Mouse (Mus musculus): ENCODE measurements around the gene S100a10.
"Not testable (repeated sequence)": the region's sequence is repeated elsewhere in the genome, so short reads cannot be mapped to it uniquely, and the experiment has no call there.

The S100a10 gene

DNA sequence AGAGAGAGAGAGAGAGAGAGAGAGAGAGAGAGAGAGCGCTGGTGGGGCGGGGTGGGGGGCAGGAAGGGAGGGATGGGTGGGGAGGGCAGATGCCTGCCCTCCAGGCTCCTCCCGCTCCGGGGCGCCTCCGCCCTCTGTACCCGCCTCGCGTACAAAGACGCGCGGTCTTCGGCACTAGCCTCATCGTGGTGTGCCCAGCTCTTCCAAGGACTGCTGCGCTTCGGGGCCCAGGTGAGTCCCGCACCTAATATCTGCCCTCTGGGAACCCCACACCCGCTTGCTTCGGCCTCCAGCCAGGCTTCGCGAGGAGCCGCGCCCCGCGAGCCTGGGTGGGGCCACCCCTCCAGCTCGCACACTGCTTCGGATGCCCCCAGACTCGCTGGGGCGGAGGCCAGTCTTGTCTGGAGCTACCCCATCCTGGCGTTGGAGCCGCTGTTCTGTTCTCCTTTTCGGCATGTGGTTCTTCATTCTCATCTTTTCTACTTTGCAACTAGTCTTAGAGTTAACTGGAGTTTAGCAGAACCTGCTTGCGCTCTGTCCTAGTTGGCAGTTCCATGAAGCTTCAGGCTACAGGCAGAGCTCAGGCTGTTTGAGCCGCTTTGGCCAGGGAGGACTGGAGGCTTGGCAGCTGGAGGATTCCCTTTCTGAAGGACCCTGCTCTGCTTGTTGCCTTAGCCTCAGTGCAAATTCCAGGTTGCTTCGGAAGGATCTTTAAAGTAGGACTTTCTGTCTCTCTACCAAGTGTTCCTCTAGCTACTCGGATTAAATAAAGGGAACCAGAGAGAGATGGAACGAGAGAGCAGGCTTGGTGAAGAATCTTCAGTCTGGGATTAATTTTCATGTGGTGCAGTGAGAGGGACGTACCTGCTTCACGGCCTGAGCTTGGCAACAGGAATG is at the start of gene S100a10:
Gene S100a10 (plus strand): TSS at position 100 of the 897 bp plus-strand sequence.
- no peak for DNase-seq (ENCODE audit: low read depth)

DNA sequence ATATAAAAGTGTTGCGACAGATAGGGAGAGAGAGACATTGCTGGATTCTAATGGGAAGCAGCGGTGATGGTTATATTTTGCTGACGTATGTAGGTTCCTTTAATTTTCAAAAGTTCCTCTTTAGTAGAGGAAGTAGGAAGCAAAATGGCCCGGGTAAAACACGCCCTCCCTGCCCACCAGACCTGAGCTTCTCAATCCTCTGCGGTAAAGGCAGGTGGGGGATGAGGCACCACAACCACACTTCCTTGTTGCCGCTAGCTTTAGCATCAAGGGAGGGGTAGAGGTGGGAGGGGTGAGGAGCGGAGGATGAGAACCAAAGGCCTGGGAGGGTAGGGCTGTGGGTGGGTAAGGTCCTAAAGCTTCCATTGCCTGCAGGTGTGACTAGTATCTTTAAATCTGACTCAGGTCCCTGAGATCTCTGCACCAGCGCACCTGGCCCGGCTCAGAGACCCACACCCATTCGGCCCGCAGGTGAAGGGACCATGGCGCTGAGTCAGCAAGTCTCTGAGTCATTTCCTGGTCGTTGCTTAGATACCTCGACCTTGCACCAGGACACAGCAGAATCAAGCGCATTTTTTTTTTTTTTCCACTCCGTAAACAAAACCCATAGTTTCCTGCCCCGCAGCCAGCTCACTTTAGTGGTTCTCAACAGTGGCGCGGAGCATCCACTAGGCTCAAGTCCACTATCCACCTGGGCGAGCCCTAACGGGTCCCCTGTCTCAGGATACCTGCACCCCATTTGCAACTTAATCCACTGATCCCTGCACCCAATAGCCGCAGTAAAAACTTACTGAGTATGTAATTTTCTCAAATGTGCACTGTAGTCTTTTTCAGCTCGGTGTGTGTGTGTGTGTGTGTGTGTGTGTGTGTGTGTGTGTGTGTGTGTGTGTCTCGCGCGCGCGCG is 48.7 kb upstream of the S100a10 start:
- DNase-seq (ENCODE audit: low read depth): no peak

DNA sequence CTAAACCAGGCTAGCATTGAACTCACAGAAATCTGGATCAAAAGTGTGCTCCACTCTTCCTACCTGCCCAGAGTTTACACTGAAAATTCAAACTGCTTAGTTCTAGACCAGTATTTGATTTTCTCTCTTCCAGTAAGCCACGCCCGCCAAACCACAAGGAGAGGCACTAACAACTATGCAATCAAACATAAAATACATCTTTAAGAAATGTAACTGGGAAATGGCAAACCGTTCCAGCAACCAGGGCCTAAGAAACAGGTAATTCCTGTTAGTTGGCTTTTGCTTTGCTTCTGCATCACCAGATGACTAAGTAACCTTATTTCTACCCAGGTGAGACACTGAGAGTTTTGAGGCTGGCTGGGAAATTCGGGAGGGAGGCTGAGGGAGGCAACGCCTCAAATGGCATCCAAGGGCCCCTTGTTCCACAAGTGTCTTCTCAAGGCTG is 48.0 kb upstream of the S100a10 start:
- no peak for DNase-seq (ENCODE audit: low read depth)

DNA sequence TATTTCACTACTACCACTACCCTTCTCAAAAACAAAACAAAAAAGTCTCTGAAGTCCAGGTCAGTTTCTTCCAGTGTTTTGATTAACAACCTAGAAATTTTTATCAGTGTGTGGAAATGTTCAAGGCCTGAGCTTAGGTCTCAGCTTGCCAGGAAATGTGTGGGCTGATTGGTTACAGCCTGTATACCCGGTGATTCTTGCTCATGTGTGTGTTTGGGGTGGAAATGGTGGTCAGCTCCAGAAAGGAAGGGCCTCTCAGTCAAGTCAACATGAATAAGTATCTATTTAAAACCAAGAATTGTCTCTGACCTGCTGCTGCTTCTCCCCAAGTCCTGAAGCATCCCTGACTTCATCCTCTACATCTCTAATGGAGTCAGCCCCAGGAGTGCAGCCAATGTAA is 45.6 kb upstream of the S100a10 start:
- DNase-seq (ENCODE audit: low read depth): no peak

DNA sequence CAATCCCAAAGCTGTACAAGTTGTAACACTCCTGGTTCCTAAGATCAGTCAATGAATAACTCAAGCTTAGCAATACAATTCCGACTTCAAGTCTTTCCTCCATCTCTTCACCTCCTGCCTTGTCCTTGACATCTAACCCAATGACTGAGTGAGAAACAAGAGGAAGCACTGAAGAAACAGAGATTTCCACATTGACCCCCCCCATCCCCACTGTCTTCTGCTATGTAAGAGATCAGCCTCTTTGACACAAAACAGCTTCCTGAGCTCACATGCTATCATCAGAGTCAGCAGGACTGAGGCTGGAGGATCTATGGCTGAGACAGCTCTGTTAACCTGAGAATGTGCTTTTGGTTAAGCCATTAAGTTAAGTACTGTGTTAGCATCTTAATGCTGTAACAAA is 43.8 kb upstream of the S100a10 start:
- no peak for DNase-seq (ENCODE audit: low read depth)

DNA sequence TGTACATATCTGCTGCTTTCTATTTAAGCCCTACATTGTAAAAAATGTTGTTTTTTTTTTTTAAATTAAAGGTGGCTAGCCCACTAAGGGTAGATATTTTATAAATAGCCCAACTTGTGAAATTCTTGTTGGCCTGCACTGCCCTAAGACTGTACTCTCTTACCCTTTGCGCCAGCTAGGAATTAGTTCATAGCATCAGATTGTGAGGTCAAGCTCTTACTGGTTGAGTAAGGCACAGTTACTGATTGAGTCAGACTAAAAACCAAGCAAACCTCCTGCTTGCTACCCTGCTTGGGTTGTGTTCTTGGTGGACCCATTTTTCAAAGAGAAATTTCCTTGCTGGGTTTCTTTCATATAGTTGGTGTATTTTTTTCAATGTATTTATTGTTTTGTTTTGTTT is 43.1 kb upstream of the S100a10 start:
- DNase-seq (ENCODE audit: low read depth): no peak

DNA sequence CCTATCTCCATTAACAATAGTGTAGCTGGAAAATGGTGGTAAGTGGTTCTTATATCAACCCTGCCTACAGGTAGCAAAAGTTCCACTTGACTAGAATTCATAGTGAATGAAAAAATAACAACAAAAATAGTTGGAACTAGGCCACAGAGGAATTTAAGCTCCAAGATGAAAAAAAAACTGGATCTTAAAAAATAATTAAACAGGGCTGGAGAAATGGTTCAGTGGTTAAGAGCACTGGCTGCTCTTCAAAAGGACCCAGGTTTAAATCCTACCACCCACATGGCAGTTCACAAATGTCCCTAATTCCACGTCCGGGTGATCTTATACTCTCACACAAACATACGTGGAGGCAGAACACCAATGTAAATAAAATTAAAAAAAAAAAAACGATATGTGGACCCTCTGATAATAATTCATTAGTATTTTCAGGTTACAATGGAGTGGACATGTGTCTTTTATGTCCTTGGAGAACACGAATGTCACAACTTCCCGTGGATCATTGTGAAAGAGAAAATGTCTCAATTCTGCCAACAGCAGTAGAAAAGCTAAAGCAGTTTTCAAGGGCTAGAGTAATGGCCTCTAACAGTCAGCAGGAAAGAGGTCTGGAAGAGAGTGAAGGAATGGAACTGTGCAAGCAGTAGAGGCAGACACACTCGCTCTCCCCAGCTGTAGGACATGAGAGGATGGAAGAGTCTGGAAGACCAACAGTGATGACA is 42.3 kb upstream of the S100a10 start:
- no peak for DNase-seq (ENCODE audit: low read depth)

DNA sequence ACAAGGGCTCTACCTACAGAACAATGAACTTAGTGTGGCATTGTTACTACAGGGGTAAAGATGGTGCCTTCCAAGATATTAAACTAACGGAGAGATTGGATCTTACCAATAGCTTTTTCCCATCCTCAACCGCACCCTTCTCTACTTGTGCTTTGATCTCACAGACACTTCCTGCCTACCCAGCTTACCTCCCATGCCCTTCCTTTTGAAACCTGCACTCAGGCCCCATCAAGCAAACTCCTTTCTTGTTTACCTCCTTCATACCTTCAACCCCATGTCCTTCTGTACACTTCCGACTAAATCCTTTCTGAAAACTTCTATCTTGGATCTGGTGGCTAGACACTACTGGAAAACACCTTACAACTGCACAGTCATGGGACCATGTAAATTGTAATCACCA is 40.3 kb upstream of the S100a10 start:
- no peak for DNase-seq (ENCODE audit: low read depth)

DNA sequence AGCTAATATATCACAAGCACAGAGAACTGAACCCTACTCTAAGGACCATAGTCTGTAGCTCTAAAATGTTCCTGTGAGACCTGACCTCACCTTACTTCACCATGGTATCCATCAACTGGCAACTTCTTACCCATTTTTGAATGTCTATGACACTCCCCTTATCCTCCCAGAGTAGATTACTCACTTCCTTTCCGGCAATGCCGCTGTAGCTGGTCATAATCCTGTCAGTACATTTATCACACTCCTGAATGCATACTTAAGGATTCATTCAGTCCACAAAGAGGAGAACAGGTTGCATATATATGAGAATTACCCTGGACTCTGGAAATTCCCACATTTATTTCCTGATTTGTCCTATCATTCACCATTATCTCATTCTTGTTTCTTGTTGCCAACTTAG is 37.5 kb upstream of the S100a10 start:
- DNase-seq (ENCODE audit: low read depth): no peak

DNA sequence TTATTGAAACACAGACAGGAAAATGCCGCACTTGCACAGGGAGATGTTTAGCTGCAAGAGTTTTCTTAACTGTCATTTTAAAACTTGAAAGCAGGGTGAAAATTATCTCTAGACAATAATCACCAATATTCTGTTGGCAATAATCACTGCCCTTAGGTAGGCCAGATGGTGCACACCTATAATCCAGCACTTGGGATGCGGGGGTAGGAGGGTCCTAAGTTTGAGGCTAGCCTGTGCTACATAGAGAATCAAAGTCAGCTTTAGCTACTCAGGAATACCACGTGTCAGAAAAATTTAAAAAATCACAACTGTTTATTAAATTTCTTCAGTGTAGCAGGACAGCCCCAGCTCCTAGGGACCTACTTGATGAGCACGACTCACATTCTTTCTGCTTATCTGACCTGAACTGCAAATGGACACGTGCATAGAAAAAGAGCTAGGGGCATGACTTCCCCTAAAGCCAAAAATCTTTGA is 35.0 kb upstream of the S100a10 start:
- no peak for DNase-seq (ENCODE audit: low read depth)

DNA sequence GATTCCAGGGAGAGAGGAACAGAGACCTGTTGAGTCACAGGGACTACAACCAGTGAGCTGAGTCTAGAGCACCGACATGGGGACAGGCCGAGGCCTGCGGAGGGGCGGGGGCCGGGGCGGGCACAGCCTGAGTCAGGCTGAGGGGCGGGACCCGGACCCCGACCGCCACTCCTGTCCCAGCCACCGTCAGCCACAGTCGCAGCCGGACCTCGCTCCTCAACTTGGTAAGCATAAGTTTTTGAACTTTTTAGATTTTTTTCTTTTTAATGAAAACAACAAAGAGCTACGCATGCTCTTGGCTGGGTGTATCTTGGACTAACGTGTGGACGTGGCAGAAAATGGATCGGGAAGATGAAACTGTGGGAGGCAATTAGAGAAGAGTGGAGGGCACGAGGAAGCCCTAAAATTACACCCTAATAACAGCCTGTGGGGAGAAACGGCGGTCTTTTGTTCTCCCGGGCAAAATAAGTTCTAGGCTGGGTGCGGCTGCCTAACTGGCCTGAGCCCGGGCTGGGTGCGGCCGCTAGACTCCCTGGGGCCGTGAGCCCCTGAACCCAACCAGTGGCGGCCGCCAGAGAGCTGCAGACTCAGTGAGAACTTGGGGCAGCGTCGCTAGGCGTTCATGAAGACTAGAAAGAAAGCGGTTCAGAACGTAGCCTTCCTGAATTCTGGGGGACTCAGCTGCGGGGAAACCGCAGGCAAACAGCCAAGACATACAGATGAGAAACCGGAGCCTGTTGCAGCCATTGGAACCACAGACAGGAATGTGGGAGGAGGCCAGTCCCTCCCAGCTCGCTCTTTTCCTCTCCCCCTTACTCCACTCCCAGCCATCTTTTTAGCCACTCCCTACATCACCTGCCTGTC is 34.3 kb upstream of the S100a10 start, which contains the start of gene S100a11:
Gene S100a11 (plus strand): TSS at position 159 of the 864 bp plus-strand sequence.
- peak; percentile 69 for DNase-seq (ENCODE audit: low read depth)

DNA sequence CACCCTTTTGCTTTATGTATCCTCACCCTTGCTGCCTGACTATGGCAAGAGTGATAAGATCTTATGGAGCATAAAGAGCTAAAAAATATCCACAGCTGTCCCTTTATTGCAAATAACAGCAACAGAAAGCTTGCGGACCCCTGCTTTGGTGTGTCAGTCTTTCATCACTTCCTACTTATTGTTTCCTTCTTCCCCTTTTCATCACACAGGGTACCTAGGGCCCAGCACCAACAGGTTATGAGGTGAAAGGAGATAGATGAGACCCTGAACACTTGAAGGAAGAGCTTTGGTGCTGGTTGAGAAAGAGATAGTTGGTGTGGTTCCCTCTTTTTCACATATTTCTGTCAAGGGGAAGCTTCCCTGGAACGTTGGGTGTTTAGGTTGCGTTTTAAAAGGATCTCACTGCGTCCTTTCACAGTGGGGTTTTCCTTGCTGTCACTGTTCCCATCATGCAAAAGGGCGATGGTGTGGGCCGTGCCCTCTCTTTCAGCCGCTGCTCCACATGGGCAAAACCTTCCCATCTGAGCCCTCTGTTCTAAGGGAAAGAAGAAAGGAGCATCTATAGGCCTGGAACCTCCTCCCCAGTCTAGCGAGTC is 33.3 kb upstream of the S100a10 start:
- DNase-seq (ENCODE audit: low read depth): no peak

DNA sequence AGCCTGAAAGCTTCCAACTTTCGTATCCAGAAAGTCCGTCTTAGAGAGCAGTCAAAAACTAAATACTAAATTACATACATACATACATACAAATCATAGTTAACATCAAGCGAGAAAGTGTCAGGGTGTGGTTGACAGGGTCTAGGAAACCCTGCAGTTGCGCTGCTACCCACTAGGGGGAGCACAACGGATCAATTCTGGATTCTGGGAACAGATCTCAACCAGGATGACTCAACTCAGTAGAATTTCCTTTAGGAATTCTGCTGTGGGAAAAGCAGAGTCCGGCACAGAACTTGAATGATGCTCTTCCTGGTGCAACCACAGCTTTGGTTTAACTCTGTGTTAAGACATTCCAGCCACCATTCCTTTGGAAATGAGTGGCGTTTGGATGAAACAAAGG is 32.3 kb upstream of the S100a10 start:
- DNase-seq (ENCODE audit: low read depth): peak; percentile 87

DNA sequence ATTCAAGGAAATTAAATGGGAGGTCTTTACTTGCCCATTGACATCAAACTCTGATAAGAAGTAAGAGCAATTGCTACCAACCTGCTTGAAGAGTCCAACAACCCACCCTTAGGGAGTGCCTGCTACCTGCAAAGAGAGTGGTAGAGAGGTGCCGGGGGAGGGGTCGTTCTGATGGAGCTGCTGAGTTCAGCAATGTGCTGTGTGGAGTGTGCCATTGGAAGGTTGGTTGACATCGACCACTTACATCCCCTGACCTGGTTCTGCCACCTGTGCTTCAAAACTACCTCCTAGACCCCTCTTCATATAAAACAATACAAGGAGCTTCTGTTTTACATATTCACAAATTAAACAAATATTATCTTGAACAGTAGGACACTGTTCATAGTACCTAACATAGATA is 27.6 kb upstream of the S100a10 start:
- no peak for DNase-seq (ENCODE audit: low read depth)

DNA sequence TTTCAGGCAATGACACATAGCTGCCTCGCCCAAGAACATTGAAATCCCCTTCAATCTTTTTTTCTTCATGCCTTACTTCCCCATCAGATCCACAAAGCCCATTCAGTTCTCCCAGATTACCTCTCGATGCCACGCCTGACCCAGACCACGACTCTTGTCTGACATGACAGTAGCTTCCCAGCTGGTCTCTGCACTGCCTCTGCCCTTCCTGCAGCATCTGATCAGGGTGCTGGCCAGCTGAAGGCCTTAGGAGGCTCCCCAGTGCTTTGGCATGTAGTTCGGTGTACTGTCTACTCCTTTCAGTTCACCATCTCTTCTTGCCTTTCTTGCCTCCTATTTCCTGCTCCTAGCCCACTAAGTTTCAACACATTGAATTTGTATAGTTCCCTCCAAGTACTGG is 26.1 kb upstream of the S100a10 start:
- no peak for DNase-seq (ENCODE audit: low read depth)

DNA sequence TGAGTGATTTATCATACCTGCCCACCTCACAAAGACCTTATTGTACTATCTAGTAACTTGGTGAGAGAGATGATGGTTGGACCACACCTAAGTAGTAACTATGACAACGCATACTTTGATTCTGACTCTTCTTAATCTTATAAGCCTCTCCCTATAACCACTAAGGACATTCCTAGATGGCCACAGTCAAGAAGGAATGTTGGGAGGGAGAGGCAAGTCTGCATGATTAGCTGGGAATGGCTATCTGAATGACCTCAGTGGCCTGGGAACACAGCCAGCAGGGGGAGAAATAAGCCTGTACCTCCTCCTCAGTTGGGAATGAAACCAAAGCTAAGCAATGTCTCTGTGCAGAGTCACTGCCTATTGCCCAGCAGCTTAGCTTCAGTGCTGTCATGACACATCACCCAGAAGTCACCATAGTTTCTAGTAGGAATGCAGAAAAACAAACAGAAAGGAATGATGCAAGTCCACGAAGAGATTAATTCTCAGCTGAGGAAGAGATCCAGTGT is 17.8 kb upstream of the S100a10 start:
- peak; percentile 83 for DNase-seq (ENCODE audit: low read depth)

DNA sequence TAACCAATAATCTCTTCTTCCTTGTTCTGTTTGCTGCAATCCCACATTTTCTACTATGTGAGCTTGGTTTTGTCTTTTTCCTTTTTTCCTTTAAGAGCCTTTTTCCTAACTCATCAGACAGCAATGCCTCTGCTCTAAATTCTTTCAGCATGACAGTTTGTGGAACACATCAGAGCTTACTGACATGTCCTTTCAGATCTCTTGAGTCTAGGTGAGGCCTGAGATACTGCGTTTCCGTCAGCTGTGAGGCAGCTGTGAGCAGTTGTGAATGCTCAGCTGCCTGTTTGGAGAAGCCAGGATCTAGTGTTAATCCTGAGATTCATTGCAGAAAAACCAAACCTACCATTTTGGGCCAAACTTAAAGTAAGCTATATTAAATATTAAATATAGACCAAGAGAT is 16.4 kb upstream of the S100a10 start:
- DNase-seq (ENCODE audit: low read depth): no peak

DNA sequence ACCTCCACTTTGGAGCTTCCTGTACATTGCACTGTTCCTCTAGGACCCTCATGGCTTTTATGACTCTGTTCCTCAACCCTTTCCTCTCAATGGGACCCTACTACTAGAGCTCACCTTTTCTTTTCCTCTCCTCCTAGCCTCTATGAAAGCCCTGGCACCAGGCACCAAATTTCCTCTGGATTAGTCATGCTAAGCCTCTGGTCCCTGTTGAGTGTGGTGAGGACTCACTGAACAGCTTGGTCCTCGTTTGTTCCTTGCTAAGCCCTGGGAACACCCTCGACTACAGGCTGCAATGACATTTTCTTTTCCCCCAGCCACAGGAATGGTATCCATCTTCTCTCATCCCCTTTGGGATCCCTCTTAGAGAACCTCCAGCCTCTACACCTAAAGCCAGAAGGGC is 13.4 kb upstream of the S100a10 start:
- DNase-seq (ENCODE audit: low read depth): no peak

DNA sequence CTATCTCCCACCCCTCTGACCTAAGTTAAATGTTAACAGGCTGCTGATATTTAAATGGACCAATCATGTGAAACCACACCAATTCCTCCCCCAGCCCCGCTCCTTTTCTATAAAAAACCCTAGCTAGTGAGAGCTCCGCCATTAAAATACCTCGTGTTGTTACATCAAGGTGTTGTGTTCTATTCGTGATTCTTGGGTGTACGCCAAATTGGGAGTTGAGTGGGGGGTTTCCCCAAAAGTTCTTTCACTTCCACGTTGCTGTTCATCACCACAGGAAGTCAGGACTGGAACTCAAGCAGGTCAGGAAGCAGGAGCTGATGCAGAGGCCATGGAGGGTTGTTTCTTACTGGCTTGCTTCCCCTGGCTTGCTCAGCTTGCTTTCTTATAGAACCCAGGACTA is 10.7 kb upstream of the S100a10 start:
- DNase-seq (ENCODE audit: low read depth): not testable (repeated sequence)

DNA sequence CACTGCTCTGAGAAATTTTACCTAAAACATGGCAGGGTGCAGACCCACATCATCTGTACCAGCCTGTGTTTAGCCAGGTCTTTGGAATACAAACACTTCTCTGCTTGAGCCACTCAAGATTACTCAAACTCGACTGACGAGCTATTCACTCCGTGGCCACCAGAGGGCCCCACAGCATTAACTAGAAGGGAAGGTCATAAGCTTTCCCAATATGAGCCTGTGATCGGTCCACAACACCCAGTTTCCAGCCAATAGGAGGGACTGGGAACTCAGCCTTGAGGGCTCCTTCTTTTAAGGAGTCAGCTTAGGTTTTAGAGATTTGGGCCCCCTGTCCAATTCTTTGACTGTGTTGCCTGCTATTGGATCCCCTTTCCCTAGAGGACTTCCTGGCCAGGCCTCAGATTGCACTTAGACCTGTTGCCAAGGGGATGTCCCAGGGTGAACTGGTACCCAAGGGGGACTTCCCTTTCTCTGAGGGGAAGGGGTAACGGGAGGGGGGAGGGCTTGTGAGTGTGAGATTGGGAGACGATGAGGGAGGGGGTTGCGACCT is 7.7 kb upstream of the S100a10 start:
- no peak for DNase-seq (ENCODE audit: low read depth)
